Mouse (Mus musculus) kidney, postnatal 4 days (tissue): ENCODE measurements at regions not wholly inside any gene's neighbourhood (a gene's known extent, or its start where the extent isn't known, plus 50 kb on each side); places are given as distances from the start of the nearest gene placed in this dataset.

Source experiments
- DNase-seq, 2 experiments: peaks; one replicate each; pipeline ENCODE4 v3.0.0; 2021; ENCODE audit warnings: mixed read lengths in 2 of 2

DNA sequence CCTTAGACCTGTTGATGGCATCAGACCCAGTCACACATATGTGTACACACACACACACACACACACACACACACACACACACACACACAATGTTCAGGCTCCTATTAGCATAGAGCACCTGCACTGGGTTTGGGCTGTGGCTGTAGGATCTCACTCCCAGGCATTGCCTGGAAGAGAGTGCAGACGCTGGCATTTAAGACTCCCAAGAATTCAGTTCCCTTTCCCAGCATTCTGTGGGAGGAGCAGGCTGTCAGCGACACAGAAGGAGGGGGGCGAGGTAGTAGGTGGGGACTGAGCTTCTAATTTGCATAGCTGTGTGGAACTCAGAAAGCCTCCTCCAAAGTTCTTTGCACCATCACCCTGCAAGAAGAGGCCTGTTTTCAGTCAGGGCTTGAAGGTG lies 374.2 kb upstream of the Fam49b start:
- peak; percentile 56 to 62 for DNase-seq

GRCm38 (mm10) chr15:64434908-64435307 lies 374.6 kb upstream of the Fam49b start:
- no peak for DNase-seq

DNA sequence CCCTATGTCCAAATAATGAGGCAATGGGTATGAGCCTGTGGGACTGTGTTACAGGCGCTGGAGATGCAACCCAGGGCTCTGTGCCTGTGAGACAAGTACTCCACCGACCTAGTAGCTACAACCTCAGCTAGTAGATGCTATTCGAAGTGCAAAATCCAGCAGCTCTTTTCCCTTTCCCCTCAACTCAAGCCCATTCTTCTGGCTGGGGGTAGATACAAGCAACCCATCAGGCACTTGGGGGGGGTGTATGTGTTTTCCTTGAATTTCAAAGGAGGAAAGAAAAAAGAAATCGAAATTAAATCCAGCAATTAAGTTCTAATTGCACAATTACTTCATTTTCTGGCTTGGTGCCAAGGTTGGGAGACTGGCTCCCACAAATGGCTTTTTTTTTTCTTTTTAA lies 372.4 kb upstream of the Gm21798 start:
- no peak for DNase-seq

GRCm38 (mm10) chr15:64446411-64447072 lies 371.0 kb upstream of the Gm21798 start:
- DNase-seq: peak in 1 of 2 experiments; percentile 10

DNA sequence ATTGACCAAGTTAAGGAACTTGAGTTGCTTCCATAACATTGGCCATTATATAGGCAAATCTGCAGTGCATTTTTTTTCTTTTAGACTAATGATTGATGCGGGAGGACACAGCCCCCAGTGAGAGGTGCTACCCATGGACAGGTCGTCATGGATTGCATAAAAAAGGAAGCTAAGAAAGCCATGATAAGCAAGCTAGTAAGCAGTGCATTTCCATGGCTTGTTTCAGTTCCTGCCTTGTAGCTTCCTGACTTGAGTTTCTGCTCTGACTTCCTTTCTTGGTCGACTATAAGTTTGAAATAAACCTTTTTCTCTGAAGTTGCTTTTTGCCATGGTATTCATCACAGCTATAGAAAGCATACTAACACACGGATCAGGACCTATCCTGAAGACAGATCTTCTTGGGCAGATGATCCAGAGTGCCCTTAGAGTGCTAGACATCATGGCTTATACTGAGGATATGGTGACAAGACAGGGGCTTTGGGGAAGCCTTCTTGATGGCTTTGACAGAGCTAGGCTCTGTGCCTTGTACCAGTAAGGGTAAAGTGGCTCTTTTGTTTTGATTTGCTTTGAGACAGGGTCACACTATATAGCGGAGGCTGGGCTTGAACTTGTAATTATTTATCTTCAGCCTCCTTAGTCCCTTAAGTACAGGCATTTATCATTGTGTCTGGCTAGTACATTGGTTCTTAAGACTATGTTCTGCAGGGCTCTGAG lies 370.1 kb upstream of the Gm21798 start:
- DNase-seq: no peak

- peak in 1 of 2 experiments; percentile 7 for DNase-seq
These were observed 368.8 kb upstream of the Gm21798 start for GRCm38 (mm10) chr15:64448581-64449140.

- DNase-seq: no peak
These were observed 346.8 kb upstream of the Gm21798 start for GRCm38 (mm10) chr15:64470743-64471142.

GRCm38 (mm10) chr15:64471597-64471996 lies 345.9 kb upstream of the Gm21798 start:
- DNase-seq: no peak

DNA sequence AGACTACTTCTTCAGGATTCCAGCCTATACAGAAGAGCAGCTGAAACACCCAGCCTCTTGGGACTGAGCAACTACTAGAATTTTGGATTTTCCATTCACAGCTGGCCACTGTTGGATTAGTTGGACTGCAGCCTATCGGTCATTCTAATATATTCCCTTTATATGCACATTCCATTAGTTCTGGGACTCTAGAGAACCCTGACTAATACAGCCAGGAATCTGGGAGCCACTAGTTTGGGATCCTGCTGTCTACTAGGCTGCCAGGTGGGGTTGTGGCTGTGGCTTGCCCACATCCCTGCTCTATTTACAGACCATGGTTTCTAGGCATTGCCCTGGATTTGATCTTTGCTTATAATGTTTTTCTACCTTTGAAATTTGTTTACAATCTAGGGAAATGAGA lies 343.3 kb upstream of the Gm21798 start:
- DNase-seq: no peak

- DNase-seq: no peak
These were observed 340.4 kb upstream of the Gm21798 start for GRCm38 (mm10) chr15:64477131-64477530.

DNA sequence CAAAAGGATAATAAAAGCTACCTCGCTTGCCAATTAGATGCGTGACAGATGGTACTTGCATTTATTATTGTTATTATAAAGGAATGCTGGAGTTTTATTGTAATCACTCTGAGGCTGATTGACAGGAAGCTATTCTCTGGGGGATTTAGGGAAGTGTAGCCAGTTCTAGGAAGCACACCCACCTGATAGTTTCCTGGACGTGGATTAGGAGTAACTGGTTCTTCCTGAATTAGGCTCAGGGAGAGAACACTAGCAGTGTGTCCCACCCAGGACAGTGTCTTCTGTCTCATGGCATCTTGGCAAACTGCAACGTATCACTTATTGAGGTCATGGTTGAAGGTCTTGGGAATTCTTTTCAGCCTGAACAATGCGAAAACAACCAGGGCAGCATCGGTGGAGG lies 336.9 kb upstream of the Gm21798 start:
- no peak for DNase-seq

DNA sequence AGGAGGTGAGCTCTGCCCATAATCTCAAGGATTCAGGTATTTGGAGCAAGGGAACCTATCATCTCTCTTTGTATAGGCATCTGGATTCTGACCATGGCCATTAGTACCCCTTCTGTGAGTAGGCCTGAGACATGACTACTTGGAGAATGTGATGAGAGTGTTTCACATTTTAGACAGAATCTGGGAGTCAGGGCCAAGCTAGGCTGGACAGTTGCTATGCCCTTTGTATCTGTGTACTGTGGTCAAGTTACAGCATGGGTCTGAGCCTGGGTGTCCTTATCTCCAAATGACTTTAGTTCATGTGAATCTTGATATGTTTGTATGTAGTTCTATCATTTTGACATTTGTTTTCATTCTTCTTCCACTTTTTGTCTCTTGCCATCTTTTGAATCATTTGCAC lies 336.3 kb upstream of the Gm21798 start:
- DNase-seq: no peak

DNA sequence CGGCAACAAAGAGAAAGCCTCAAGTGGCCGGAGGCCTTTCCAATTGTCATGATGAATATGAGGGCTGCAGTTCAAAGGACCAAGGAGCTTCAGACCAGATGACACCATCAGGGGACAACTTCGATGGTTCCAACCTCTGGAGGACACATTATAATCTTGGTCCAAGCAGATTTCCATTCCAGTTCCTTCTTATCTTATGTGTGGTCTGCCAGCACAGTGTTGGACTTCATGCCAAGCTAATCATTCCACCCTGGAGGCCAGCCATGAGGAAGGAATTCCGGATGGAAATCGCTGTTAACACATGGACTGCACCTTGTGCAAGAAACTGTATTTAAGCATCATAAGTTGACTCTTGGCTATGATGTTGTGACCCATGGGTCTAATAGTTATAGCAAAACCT lies 334.5 kb upstream of the Gm21798 start:
- DNase-seq: no peak

DNA sequence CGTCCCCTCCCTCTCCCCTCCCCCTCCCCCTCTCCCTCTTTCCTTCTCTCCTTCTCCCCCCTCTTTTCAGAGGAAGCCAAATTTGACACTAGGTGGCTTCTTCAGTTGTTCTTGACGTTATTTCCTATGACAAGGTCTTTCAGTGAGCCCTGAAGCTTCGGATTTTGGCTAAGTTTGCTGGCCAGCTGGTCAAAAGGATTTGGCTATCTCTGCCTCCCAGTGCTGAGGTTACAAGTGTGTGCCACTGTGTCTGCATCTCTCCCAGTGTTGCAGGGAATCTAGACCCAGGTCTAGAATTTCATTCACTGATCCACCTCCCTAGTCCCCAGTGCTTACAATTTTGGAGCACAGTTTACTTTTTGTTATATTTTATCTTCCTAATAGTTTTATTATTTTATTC lies 329.7 kb upstream of the Gm21798 start:
- DNase-seq: no peak

- no peak for DNase-seq
These were observed 316.7 kb upstream of the Gm21798 start for GRCm38 (mm10) chr15:64500783-64501182.

GRCm38 (mm10) chr15:64501479-64501878 lies 316.0 kb upstream of the Gm21798 start:
- DNase-seq: no peak

DNA sequence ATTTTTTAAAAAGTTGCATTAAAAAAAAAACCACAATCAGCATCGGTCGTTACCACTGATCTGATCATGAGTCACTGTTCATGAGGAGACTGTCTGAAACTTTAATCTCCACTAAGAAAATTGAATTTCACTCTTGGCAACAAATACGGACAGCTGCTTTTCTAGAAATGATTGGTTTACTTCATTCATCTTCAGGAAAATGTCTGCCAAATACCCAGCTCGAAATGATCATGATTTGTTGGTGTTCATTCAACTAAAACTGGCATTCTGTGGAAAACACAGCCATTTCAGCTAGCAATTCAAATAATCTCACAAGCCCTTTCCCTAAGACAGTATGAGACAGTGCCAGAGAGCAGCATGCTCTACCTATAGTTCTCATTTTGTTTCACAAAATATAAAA lies 312.7 kb upstream of the Gm21798 start:
- no peak for DNase-seq

DNA sequence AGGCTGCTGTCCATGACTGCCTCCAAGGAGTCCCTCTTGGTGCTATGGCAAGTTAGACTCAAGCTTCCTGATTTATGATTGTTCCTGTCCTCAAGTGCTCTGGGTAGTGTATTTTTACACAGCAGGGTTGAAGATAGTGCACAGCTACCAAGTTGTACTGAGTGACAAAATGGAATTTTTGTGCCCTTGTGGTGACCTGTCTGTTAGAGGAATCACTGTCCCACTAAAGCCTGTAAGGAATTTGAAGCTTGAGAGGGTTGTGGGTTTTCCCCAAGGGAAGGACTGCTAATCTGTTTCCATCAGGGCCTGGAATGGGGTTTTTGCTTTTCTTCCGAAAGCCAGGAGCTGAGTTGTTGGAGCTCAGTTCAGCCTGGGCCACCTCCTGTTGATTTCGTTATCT lies 306.8 kb upstream of the Gm21798 start:
- no peak for DNase-seq

DNA sequence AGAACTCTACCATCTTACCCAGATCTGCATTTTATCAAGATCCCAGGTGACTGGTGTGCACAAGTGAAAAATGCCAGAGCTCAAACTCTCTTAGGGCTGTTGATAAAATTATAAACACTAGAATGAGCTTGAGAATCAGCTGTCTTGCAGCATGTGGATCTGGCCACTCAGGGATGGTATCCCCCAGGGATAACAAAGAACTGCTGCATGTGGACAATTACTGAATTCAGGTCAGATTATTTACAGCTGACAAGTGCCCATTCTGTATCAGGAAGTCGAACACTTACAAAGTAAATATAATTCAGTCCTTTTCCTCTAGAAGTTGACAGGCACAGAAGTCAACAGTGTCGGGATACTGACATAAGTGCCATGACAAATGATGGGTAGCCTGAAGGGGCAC lies 306.3 kb upstream of the Gm21798 start:
- no peak for DNase-seq

GRCm38 (mm10) chr15:64512615-64513014 lies 304.9 kb upstream of the Gm21798 start:
- DNase-seq: no peak

- DNase-seq: no peak
These were observed 303.9 kb upstream of the Gm21798 start for GRCm38 (mm10) chr15:64513501-64514097.

GRCm38 (mm10) chr15:64515179-64515578 lies 302.3 kb upstream of the Gm21798 start:
- no peak for DNase-seq

DNA sequence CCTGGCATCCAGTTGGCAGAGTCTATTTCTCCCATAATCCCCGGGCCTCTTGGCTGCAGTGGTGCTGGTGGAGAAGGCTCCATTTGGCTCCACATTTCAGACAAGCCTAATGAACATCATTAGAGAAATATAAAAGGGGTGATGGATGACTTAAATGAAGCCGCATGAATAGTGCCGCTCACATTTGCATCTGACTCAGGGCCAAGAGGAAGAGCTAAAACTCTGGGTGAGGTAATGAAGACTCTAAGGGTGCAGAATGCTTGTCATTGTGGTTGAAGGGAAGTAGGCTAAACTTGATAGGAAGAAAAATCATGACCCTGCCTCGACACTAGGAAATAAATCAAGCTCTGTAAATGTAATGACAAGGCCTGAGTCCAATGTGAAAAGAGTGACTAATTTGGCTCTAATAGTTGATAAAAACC lies 298.3 kb upstream of the Gm21798 start:
- DNase-seq: no peak

- no peak for DNase-seq
These were observed 296.9 kb upstream of the Gm21798 start for GRCm38 (mm10) chr15:64520568-64520967.
